Mouse (Mus musculus) ES-E14 (cell line): ENCODE measurements around the gene Ctnna3. TPM values are rescaled to one million over a fixed set of nuclear protein-coding genes. Genes with fewer than 3 reads are reported as not detected.
"Not testable (repeated sequence)": the region's sequence is repeated elsewhere in the genome, so short reads cannot be mapped to it uniquely, and the experiment has no call there.

ENCODE experiments used
- DNase-seq: peaks from one replicate; pipeline ENCODE4 v3.0.0-alpha.2; 2013; ENCODE audit warnings: low read depth, low spot score
- H3K27ac ChIP-seq: 2 replicates; pipeline ENCODE4 v1.5.1; 2012; ENCODE audit warnings: low read depth, mild to moderate bottlenecking, low read length, moderate library complexity, mixed read lengths; ENCODE audit not compliant: poor library complexity, insufficient read depth, severe bottlenecking
- H3K36me3 ChIP-seq: 2 replicates; pipeline ENCODE4 v1.6.1; 2012; ENCODE audit warnings: mild to moderate bottlenecking, low read length, moderate library complexity, mixed read lengths; ENCODE audit not compliant: control insufficient read depth, poor library complexity, insufficient read depth, severe bottlenecking
- H3K4me1 ChIP-seq, 2 experiments: fragments of 150-350 bp in 1 of 2; sonication (generic) in 1 of 2; 2 replicates each; pipeline ENCODE4 v1.6.1; 2012; ENCODE audit warnings: low read length in 2 of 2, mild to moderate bottlenecking in 1 of 2, mixed read lengths in 1 of 2; ENCODE audit not compliant: control insufficient read depth in 2 of 2, insufficient read depth in 2 of 2, poor library complexity in 1 of 2
- H3K4me3 ChIP-seq, 2 experiments: fragments of 150-350 bp in 1 of 2; sonication (generic) in 1 of 2; 2 replicates each; pipeline ENCODE4 v1.5.1; 2012; ENCODE audit warnings: low read length in 2 of 2, low read depth in 1 of 2, mild to moderate bottlenecking in 1 of 2, mixed read lengths in 1 of 2; ENCODE audit not compliant: insufficient read depth in 1 of 2, poor library complexity in 1 of 2, severe bottlenecking in 1 of 2
- H3K9ac ChIP-seq: 2 replicates; pipeline ENCODE4 v1.6.1; 2012; ENCODE audit warnings: low read depth, mild to moderate bottlenecking, low read length, mixed read lengths; ENCODE audit not compliant: poor library complexity, insufficient read depth, severe bottlenecking
- H3K9me3 ChIP-seq: fragments of 150-350 bp; sonication (generic); 2 replicates; pipeline ENCODE4 v1.6.1; 2012; ENCODE audit warnings: low read depth, mild to moderate bottlenecking, low read length; ENCODE audit not compliant: control insufficient read depth, insufficient read depth
- CHD2 ChIP-seq: IDR thresholded peaks from 2 replicates; pipeline ENCODE4 v1.6.1; 2014; ENCODE audit warnings: mild to moderate bottlenecking, low read depth, low read length, inconsistent platforms
- HCFC1 ChIP-seq: IDR thresholded peaks from 2 replicates; pipeline ENCODE4 v1.6.1; 2012; ENCODE audit warnings: low read length, inconsistent platforms, borderline replicate concordance; ENCODE audit not compliant: insufficient read depth
- MAFK ChIP-seq: IDR thresholded peaks from 2 replicates; pipeline ENCODE4 v1.6.1; 2014; ENCODE audit warnings: mild to moderate bottlenecking, low read depth, low read length, inconsistent platforms; ENCODE audit not compliant: insufficient read depth
- ZC3H11A ChIP-seq: IDR thresholded peaks from 2 replicates; pipeline ENCODE4 v1.6.1; 2012; ENCODE audit warnings: low read depth, mild to moderate bottlenecking, inconsistent platforms, low read length, borderline replicate concordance
- ZNF384 ChIP-seq: IDR thresholded peaks from 2 replicates; pipeline ENCODE4 v1.6.1; 2012; ENCODE audit warnings: low read depth, low read length, inconsistent platforms
- in situ Hi-C, 2 experiments: fragments of 600-800 bp; cut with MboI; formaldehyde crosslinking; loops; one replicate each; pipeline ENCODE4 v1.15.1; 2025; ENCODE audit warnings: low sequenced_read_pairs in 2 of 2, inconsistent platforms in 1 of 2; ENCODE audit not compliant: unreplicated experiment in 2 of 2
- total RNA-seq: library from RNA; depleted of rRNA; stranded (reverse); fragments of 300-350 nt; gene quantifications from 2 replicates; pipeline ENCODE4 v1.2.3, GENCODE M21; 2012

Gene Ctnna3
- total RNA-seq, 1 experiment: not detected

DNA sequence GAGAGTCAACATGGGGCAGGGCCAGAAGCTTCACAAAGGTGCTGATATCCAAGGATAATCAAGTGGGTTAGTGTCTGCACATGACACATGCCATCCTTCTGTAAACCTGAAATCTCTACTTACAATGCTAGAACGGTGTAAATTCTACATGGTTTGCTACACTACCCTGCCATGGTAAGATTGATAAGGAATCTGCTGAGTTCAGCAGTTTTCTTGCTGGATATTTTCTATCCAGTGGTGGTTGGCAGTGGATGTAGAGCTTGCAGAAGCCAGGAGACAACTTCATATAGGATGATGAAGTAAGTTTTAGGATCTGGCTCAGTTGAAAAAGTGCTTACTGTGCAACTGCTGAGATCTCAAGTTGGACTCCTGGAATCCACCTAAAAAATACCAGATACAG is 767.7 kb downstream of the Ctnna3 start:
- H3K27ac ChIP-seq: no peak overlapping the region
- no peaks in the 10 kb centered on the region for H3K9me3 ChIP-seq
- in situ Hi-C loops: no loop called here
- H3K4me1 ChIP-seq: no peaks in the 10 kb centered on the region
- H3K36me3 ChIP-seq: no peaks in the 10 kb centered on the region
- H3K4me3 ChIP-seq: no peak overlapping the region
- H3K9ac ChIP-seq: no peak overlapping the region
- DNase-seq: no peak
- no peak for TF ChIP-seq CHD2
- no peak for TF ChIP-seq HCFC1
- peak; percentile 75; the same call in 1 of the 2 replicates for TF ChIP-seq MAFK
- no peak for TF ChIP-seq ZNF384

DNA sequence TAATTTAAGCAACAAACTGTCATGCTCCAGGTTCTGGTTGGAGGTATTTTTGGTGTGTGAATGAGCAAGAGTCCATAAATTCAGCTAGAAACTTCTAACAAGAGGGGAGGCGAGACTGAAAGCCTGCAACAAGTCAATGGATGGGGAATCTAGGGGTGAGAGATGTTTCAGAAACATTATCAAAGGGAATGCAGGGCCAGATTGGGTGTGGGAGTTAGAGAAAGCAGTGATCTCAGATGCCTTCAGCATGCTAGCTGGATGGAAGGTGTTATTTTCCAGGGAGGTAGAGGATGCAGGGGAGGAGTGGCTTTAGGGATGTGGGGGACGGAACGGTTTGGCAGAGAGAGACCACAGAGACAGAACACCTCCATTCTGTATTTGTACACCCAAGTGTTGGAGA is 785.7 kb downstream of the Ctnna3 start:
- Histone ChIP-seq H3K36me3 (no peaks in the 10 kb centered on the region), H3K9me3 (no peaks in the 10 kb centered on the region), H3K4me1 (no peaks in the 10 kb centered on the region), H3K4me3 (no peak overlapping the region), H3K9ac (no peak overlapping the region), H3K27ac (no peak overlapping the region)
- in situ Hi-C loops: no loop called here
- DNase-seq: no peak
- TF ChIP-seq HCFC1 (no peak), CHD2 (no peak), ZNF384 (no peak), ZC3H11A (no peak), MAFK (no peak)

DNA sequence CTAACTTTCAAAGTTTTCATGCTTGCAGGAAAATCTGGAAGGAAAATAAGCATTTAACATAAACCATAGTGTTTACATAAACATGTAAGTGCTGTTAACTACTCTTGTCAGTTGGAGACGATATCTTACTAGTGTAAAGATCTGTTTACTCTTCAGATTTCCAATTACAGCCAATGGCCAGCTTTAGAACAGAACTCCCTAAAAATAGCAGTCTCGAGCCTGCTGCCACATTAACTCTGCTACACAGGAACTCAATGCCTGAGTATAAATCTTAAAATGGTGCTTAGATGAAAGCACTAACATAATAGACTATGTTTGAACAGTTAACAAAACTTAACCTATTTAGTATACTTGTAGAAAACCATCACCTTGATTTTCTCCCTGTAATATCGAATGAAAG is 793.1 kb downstream of the Ctnna3 start:
- H3K4me1 ChIP-seq: no peaks in the 10 kb centered on the region
- H3K4me3 ChIP-seq: no peak overlapping the region
- in situ Hi-C loops: no loop called here
- H3K27ac ChIP-seq: no peak overlapping the region
- DNase-seq: no peak
- H3K9me3 ChIP-seq: no peaks in the 10 kb centered on the region
- no peaks in the 10 kb centered on the region for H3K36me3 ChIP-seq
- no peak overlapping the region for H3K9ac ChIP-seq
- TF ChIP-seq CHD2: no peak
- no peak for TF ChIP-seq ZC3H11A
- TF ChIP-seq HCFC1: no peak
- no peak for TF ChIP-seq ZNF384
- TF ChIP-seq MAFK: no peak

DNA sequence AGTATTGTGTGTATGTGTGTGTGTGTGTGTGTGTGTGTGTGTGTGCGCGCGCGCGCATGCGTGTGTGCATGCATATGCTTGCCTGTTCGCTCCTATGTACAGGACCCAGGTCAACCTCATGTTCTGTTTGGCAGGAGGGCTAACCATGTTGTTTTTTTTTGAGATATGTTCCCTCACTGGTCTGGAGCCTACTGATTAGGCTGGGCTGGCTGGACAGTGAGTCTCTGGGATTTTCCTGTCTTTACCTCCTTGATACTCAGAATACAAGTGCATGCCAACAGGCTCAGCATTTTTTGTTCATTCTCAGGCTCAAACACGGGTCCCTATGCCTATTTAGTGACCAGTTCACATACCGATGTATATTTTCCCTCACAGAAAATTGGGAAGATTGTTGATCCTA is 794.1 kb downstream of the Ctnna3 start:
- no peak for DNase-seq
- H3K4me1 ChIP-seq: no peaks in the 10 kb centered on the region
- no peak overlapping the region for H3K4me3 ChIP-seq
- no peak overlapping the region for H3K9ac ChIP-seq
- in situ Hi-C loops: no loop called here
- TF ChIP-seq HCFC1 (no peak), CHD2 (no peak), MAFK (no peak)
- no peaks in the 10 kb centered on the region for H3K36me3 ChIP-seq
- no peaks in the 10 kb centered on the region for H3K9me3 ChIP-seq
- H3K27ac ChIP-seq: no peak overlapping the region

DNA sequence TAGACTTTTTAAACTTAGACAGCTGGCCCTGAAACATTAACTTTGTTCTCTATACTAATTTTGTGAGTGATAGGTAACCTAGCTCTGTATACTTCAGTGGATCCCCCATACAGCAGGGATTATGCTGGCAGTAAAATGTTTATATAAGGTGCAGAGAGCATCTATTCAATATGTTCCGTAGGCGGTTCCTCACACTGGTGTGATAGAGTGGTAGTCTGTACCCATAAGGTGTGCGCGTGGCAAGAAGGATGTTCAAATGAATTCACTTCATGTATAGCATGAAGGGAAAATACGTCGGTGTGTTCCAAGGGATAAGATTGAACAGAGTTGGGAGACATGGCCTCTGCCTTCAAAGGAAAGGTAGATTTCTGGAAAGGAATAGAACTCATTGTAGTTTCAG is 794.5 kb downstream of the Ctnna3 start:
- TF ChIP-seq ZNF384 (no peak), CHD2 (no peak), HCFC1 (no peak), MAFK (no peak), ZC3H11A (no peak)
- no peak overlapping the region for H3K9ac ChIP-seq
- no peaks in the 10 kb centered on the region for H3K36me3 ChIP-seq
- DNase-seq: no peak
- no peaks in the 10 kb centered on the region for H3K4me1 ChIP-seq
- in situ Hi-C loops: no loop called here
- no peak overlapping the region for H3K4me3 ChIP-seq
- H3K9me3 ChIP-seq: no peaks in the 10 kb centered on the region
- H3K27ac ChIP-seq: no peak overlapping the region

DNA sequence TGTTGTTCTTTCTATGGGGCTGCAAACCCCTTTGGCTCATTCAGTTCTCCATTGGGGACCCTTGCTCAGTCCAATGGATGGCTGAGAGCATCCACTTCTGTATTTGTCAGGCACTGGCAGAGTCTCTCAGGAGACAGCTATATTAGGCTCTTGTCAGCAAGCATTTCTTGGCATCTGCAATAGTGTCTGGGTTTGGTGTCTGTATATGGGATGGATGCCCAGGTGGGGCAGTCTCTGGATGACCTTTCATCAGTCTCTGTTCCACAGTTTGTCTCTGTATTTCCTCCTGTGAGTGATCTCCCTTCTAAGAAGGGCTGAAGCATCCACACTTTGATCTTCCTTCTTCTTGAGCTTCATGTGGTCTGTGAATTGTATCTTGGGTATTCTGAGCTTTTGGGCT is 795.9 kb downstream of the Ctnna3 start:
- H3K36me3 ChIP-seq, H3K4me3 ChIP-seq, H3K9ac ChIP-seq, H3K27ac ChIP-seq, H3K4me1 ChIP-seq, DNase-seq, in situ Hi-C loops, H3K9me3 ChIP-seq: not testable (repeated sequence)
